Mouse (Mus musculus) layer of hippocampus, postnatal 36 days (tissue): ENCODE data around the gene Kank2. TPM values are rescaled to one million over a fixed set of nuclear protein-coding genes. Genes with fewer than 3 reads are reported as not detected.

Source experiments
- DNase-seq, 2 experiments: peaks; one replicate each; pipeline ENCODE4 v3.0.0; 2022
- total RNA-seq, 2 experiments: library from RNA; stranded (reverse); gene quantifications; 2 replicates each; pipeline ENCODE4 v1.2.3; 2021

The Kank2 gene
- total RNA-seq, 2 experiments from 2014 or later, result 6.3 to 7.0 TPM

DNA sequence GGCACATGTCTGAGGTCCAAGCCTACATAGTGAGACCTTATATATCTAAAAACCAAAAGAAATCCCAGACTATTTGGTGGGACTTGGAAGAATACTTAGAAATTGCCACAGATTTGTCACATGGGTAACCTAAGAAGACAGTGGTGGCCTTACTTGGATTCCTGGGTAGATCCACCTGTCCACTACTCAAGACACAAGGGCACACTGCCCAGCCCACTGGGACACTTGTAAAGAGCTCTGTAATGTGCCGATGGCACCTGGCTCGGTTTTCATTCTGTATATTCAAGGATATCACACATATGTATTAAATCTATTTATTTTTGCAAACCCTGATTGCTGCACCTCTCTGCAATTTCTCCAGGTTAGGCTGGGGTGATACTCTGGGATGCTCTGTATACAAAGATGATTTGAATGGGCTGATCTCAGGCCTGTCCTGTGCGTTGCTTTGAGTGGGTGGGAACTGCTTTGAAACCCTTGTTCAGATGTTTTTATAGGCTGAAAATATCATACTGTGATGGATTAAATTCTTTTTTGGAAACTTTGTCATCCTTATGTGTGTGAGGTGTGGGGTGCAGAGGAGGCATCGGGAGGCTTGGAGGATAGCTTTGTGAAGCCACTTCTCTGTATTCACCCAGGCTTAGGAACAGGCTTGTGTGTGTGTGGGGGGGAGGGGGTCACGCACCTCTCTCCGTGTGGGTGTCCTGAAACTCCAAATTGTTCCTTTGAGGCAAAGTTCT lies 49.0 kb downstream of the Kank2 start:
- no peak for DNase-seq

DNA sequence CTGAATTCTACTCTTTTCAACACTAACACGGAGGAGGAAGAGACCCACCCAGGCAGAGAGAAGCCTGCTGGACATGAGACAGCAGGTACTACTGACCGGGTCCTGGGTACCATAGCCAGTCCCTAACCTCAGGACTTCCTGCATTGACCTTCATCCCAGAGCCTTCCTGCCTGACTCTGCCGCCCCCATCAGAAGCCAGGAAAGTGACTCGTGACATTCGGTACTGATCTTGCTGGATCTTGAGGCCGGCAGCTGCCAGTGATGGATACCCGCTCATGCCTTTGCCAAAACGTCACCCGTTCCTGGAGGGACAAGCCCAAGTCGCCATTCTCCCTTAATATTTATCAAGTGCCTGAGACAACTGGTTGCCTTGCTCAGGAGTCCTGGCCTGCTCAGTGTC lies 50.1 kb downstream of the Kank2 start:
- DNase-seq, result no peak

DNA sequence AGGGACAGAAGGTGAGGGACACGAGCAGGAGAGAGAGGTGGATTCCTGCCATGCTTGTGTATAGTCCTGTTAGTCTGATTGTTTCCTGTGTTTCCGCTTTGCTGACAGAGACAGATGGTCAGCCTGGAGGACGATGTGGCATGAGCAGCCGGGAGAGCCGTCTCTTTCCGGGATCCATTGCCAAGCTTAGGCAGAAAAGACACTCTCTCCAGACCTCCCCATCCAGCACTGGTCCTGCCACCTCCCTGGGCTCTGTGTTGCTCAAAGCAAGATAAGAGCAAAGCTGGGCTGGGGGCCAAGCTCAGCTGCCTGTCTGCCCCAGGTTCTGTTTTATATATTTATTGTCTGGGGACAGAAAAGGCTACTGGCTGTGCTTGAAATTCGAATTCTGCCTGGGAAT lies 50.5 kb downstream of the Kank2 start:
- DNase-seq, result no peak

DNA sequence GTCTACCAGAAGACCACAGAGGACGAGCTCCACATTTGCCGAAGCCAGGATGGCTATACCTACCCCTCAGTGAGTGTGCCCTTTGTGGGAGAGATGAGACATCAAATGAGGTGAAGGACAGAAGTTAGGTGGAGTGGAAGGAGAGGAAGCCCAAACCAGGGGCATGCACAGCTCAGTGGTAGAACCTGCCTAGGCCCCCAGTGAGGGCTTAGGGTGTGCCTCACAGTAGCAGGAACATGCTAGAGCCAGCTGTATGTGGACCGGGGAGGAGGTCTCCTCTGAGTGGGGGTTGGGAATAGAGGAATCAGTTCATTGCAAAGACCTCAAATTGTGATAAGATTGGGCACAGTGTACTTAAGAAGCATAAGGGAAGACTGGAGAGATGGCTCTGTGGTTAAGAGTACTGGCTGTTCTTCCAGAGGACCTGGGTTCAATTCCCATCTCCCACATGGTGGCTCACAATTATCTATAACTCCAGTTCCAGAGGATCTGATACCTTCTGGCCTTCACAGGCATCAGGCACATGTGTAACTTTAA lies 51.2 kb downstream of the Kank2 start:
- no peak for DNase-seq

DNA sequence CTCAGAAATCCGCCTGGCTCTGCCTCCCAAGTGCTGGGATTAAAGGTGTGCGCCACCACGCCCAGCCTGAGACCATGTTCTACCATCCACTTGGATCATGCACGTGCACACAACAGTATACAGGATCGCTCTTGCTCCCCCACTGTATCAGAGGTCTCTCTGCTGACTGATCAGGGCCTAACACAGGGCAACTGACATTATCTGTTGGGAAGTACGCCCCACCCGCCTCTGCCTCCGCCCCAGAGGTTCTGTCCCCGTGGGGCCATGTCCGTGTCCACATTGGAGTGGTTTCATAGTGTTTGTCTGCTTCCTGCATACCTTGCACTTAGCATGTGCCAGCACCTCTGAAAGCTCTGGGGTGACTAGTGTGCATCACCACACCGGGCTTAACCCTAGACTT lies 57.0 kb downstream of the Kank2 start:
- no peak for DNase-seq

DNA sequence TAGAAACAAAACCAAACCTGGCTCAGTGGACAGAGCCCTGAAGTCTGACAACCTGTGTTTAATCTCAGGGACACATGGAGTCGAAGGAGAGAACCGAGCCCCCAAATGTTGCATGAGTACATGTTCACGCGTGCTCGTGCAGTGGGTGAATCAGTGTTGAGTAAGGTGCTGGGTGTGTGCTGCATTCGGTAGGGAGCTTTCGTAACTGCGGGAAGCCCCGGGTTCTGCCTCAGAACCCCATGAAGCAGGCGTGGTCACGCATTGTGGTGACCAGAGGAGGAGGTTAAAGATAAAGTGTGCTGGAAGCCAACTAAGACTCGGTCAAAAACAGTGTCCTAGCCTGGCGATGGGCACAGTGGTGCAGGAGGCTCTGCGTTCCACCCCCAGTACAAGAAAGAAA lies 58.1 kb downstream of the Kank2 start:
- no peak for DNase-seq

DNA sequence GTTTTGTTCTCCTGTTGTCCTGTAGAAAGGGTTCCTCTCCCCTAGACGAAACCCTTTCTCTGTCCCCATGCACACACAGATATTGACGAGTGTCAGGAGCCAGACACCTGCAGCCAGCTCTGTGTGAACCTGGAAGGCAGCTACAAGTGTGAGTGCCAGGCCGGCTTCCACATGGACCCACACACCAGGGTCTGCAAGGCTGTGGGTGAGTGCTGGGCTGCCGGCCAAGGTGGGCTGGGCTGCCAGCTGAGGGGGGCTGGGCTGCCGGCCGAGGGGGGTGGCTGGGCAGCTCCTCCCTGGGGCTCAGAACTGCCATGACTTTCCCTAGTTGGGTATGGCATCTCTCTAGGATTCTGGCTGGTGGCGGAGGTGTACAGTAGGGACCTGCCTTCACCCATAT lies 59.8 kb downstream of the Kank2 start:
- no peak for DNase-seq

DNA sequence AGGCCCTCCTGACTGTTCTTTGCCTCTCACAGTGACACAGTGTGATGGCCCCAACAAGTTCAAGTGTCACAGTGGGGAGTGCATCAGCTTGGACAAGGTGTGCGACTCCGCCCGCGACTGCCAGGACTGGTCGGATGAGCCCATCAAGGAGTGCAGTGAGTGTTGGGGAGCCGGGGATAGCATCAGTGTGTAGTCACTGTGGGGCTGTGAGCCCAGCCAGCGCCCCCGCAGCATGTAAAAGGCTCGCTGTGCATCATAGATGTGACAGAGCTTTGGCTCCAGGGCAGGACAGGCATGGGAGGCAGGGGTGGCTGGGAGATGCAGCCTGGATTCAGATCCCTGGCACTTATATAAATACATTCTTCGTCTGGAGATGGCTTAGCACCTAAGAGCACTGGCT lies 61.4 kb downstream of the Kank2 start:
- no peak for DNase-seq

DNA sequence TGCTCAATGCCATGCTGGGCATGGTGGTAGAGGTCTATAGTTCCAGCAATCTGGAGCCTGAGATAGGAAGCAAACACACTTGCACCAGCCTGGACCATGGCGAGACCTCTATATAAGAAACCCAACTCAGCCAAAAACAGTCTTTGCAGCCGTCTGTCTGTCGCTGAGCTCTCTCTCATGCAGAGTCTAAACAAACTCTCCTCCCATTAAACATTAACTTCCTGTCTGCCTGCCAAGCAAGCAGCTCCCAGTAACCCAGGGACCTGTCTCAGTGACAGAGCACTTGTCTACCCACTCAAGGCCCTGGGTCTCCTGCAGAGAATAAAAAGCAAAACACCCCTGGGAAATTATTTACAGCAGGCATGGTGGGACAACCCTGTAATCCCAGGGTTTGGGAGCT lies 62.0 kb downstream of the Kank2 start:
- DNase-seq, result no peak

DNA sequence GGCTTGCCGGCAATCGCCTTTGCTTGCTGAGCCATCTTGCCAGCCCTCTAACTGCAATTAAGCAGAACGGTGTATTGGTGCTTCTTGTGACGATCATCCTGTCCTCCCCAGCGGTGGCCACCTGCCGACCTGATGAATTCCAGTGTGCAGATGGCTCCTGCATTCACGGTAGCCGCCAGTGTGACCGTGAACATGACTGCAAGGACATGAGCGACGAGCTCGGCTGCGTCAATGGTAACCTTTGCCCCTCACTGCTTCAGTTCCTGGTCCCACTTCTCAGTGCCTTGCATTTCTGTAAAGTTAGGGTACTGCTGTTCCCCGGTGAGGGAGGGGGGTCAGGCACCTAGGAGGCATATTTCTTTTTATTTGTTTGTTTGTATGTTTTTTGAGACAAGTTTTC lies 63.4 kb downstream of the Kank2 start:
- DNase-seq, result no peak

DNA sequence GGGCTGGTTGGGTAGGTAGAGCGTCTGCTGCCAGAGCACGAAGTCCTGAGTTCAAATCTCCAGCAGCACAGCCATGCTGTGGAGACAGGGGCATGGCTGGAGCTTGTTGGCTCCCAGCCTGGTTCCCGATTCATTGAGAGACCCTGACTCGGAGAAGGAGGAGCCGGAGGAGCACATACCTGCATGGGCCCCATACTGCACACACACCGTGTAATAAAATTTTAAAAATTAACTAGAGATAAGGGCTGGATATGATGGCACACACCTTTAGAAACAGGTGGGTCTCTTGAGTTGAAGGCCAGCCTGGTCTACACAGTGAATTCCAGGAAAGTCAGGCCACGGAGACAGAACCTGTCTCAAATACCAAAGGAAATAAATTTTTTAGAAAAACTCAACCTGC lies 64.6 kb downstream of the Kank2 start:
- DNase-seq, result no peak

DNA sequence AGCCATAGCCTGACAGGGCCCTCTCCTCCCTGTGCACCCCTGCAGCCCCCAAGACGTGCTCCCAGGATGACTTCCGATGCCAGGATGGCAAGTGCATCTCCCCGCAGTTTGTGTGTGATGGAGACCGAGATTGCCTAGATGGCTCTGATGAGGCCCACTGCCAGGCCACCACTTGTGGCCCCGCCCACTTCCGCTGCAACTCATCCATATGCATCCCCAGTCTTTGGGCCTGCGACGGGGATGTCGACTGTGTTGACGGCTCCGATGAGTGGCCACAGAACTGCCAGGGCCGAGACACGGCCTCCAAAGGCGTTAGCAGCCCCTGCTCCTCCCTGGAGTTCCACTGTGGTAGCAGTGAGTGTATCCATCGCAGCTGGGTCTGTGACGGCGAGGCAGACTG lies 65.1 kb downstream of the Kank2 start:
- no peak for DNase-seq

DNA sequence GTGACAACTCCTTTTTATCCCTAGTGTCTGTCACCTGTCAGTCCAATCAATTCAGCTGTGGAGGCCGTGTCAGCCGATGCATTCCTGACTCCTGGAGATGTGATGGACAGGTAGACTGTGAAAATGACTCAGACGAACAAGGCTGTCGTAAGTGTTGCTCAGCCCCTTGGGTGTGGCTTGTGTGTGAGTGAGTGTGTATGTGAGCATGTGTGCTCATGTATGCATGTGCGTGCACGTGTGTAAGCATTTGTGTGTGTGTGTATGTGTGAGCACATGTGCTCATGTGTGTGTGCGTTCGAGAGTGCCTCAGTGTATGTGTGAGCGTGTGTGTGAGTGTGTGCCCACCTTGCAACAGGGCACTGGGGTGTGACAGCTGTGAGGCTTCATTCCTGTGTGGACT lies 66.3 kb downstream of the Kank2 start:
- no peak for DNase-seq

DNA sequence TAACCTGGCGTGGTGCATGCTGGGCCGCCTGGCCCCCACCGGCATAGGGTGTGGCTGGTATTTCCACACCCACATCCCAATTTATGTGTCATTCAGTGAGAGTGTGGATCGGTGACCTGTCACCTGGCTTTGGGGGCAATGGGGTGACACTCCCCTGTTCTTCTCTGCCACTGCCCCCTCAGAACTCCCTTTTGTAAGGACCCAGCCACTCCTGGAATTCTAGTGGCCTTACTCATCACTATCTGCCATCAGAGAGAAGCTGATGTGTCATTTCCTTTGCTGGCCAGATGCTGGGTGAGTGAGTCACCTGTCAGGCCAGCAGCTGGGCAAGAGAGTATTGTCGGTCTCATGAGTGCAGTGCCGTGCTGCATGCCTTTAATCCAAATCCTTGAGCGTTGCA lies 69.3 kb downstream of the Kank2 start:
- no peak for DNase-seq

DNA sequence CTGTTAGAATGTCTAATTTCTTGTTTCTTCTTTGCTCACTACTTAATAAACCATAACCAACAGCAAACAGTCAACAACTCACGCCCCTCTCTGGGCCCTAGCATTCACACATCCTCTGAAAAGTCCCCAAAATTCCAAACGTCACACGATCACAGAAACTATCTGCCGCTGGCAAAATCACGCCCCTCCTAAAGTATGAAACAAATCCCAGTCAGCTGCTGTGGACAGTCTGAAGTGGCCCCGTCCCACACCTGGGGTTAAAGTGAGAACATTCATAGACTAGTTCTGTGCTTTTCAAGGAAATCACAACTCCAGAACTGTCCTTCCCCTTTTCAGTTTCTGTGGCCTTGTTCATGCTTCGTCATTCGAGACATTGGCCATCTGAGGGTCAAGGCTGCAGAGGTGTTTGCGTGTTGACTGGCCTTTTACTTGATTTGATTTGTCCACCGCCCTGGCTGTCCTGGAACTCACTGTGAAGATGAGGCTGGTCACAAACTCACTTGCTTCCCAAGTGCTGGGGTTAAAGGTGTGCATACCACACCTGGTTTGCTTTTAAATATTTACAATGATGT lies 70.2 kb downstream of the Kank2 start:
- DNase-seq, result no peak

DNA sequence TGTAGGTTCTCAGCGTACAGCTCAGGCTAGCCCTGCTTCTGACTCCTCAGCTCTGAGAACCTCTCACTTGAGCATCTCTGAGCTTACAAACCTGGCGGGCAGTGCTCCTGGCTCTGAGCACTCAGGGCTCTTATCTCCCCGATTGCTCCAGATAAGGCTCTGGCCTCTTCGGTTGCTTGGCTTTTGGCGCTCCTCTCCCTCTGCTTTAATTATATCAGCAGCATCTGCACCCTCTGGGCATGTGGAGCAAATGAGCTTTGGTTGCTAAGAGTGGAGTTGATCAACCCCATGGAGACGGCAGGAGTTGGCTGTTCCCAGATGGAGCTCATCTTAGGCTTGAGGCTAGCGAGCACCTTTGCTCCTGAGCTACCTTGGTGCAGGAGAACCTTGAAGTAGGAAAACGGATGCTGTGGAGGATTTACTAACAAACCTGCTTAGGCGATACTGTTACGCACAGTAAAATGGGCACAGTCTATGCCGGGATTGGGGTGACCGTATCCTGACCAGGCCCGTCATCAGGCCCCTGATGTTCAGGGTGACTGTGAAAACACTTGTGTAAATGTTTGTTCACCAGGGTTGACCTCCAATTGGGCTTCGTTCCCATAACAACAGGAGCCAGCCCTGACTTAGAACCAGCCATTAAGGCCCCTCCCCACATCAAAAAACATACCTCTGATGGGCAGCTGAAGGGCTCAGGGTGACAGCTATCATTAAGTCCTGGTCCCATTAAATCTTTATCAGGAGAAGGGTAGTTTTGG lies 72.1 kb downstream of the Kank2 start:
- peak in 1 of 2 experiments; percentile 27 for DNase-seq

DNA sequence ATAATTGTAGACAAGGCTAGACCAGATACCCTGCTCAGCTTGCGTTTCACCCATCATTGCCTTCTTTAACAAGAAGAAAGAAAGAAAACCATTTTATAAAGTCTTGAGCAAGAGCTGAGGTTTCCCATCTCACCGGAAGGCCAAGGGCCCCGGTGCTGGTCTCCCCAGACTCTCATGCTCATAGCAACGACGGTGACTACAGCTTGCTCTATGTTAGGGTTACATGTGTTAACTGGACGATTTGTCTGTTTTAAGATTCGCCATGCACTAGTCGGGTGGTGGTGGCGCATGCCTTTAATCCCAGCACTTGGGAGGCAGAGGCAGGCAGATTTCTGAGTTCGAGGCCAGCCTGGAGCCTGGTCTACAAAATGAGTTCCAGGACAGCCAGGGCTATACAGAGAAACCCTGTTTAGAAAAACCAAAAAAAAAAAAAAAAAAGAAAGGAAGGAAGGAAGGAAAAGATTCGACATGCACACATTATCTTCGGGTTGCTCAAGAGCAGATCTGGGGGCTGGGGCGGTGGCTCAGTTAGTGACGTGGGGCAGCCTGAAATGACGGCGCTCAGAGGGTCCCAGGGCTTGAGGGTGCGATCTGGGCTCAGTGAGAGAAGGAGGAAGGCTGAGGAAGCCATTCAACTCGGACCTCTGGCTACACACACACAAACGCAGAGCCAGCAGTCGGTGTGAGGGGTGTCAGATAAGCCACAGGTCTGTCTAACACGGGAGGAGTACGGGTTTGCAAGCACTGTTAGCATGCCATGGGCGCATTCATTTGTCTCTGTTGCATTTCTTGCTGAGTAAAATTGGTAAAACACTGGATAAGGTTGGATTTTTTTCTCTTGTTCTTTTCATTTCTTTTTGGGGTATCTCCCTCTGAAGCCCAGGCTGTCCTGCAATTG lies 73.1 kb downstream of the Kank2 start:
- DNase-seq, result no peak

DNA sequence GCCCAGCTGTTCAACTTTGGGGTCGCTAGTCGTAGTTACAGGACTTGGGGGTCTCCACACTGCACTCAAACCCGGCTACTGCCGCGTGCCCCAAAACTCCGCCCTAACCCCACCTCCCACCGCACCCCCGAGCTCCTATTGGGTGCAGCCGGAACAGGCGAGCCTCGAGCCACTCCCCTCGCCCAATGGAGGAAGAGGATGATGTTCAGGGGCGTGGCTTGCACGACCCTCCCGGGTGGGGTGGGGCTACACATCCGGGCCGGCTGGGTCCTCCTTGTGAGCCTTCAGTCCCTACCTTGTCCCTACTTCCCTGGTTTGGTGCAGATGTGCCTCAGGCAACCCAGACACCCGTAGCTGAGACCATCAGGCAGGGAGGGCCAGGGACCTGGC lies 74.4 kb downstream of the Kank2 start:
- peak; percentile 89 to 92 for DNase-seq

DNA sequence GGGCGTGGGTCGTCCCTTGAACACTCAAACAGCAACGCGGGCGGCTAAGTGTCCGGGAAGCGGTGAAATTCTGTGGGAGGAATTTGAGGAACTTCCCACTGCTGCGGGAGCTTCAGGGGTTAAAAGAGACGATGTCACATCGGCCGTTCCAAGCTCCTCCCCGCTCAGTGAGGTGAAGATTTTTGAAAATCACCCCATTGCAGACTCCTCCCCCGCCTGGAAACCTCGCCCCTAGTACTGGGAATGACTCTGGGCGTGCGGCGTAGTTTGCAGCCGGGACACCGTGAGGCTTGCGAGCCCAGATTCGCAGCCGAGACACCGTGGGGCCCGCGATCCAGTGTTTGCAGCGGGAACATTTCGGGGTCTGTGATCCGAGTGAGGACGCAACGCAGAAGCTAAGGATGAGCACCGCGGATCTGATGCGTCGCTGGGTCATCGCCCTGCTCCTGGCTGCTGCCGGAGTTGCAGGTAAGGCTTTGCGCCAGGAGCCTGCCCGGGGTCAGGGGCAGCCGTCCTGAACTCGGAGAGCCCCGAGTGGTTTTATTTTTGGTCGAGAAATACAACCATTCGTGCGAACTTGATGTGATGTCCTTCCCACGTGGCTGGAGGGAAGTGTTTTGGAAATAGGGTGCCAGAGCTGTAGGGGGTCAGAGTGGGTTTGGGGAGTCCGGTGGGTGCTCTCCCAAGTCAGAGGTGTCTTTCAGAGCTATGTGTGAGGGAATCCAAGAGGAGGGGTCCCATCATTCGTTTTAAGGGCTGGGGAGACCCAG lies 75.0 kb downstream of the Kank2 start, which contains the start of gene Ldlr:
Gene Ldlr (plus strand): TSS at position 107 of the 770 bp plus-strand sequence.
- DNase-seq, result peak; percentile 72 to 76

DNA sequence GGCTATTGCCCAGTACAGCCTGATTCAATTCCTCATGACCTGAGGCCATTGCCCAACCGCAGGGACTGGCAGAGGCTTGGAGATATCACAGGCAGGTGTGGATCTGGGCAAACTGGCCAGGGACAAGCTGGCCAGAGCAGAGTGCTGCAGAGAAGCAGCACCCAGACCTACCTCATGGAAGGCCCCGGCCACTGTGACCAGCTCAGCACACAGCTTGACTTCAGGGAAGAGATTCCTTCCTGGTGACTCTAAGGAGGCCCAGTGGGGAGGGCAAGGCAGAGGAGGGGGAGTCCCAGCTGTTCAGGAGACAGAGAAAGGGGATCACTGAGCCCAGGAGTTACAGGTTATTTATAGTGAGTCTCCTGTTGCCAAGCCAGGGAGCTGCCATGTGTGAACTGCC lies 77.5 kb downstream of the Kank2 start:
- no peak for DNase-seq

DNA sequence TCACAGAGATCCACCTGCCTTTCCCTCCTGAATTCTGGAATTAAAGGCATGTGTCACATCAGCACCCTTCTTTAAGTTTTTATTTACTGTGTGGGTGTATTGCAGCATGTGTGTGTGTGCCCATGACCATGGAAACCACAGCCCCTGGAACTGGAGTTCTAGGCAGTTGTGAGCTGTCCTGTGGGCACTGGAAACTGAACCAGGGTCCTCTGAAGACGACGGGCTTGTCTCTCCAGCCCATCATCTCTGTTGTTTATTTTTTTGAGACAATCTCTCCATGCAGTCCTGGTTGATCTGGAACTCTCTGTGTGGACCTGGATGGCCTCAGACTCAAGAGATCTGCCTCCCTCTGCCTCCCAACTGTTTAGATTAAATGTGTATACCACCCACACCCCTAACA lies 81.5 kb downstream of the Kank2 start:
- no peak for DNase-seq
